Mouse (Mus musculus) hindbrain, embryonic 16.5 days (tissue): ENCODE results near the gene Cox16. TPM values are rescaled to one million over a fixed set of nuclear protein-coding genes. Genes with fewer than 3 reads are reported as not detected.
"Not testable (repeated sequence)": the region's sequence is repeated elsewhere in the genome, so short reads cannot be mapped to it uniquely, and the experiment has no call there.

Experiments used
- ATAC-seq: fragments of 200-750 bp; cut with Nextera tagmentation; 2 replicates; pipeline ENCODE4 v1.8.0; 2017; ENCODE audit warnings: moderate TSS enrichment, moderate library complexity
- H3K27ac ChIP-seq: fragments of 300-500 bp; sonication (generic); 2 replicates; pipeline ENCODE4 v1.5.1; 2014; ENCODE audit warnings: low read depth, mild to moderate bottlenecking, control low read depth, low read length, moderate library complexity
- H3K27me3 ChIP-seq: fragments of 300-500 bp; sonication (generic); replicated peaks from 2 replicates; pipeline ENCODE4 v1.6.1; 2014; ENCODE audit warnings: low read length; ENCODE audit not compliant: control insufficient read depth, insufficient read depth
- H3K36me3 ChIP-seq: fragments of 300-500 bp; sonication (generic); 2 replicates; pipeline ENCODE4 v1.6.1; 2014; ENCODE audit warnings: mild to moderate bottlenecking, low read length, moderate library complexity, mixed read lengths; ENCODE audit not compliant: control insufficient read depth, insufficient read depth
- H3K4me1 ChIP-seq: fragments of 300-500 bp; sonication (generic); 2 replicates; pipeline ENCODE4 v1.6.1; 2014; ENCODE audit warnings: low read depth, low read length; ENCODE audit not compliant: control insufficient read depth, insufficient read depth
- H3K4me2 ChIP-seq: fragments of 300-500 bp; sonication (generic); 2 replicates; pipeline ENCODE4 v1.6.1; 2014; ENCODE audit warnings: mild to moderate bottlenecking, low read length, control low read depth, moderate library complexity
- H3K4me3 ChIP-seq: fragments of 300-500 bp; sonication (generic); 2 replicates; pipeline ENCODE4 v1.5.1; 2014; ENCODE audit warnings: mild to moderate bottlenecking, low read length, control low read depth, moderate library complexity
- H3K9ac ChIP-seq: fragments of 300-500 bp; sonication (generic); 2 replicates; pipeline ENCODE4 v1.6.1; 2014; ENCODE audit warnings: low read depth, mild to moderate bottlenecking, control low read depth, low read length, moderate library complexity
- H3K9me3 ChIP-seq: fragments of 300-500 bp; sonication (generic); 2 replicates; pipeline ENCODE4 v1.6.1; 2014; ENCODE audit warnings: mild to moderate bottlenecking, low read length, moderate library complexity; ENCODE audit not compliant: control insufficient read depth
- WGBS: fragments of 180-500 bp; shearing (Covaris S2); extraction: QIAGEN DNeasy Blood & Tissue Kit; methylation state at CpG from one replicate; pipeline ENCODE4 v1.1.7; 2014; 5-methylcytosine and 5-hydroxymethylcytosine counted together
- polyA plus RNA-seq: library from polyadenylated mRNA; unstranded; fragments of >200 nt; fragmentation: Nextera tagmentation; extraction: Ambion mirVana; gene quantifications from 2 replicates; pipeline ENCODE4 v1.2.1, GENCODE M21; 2015

Gene Cox16
- polyA plus RNA-seq, 1 experiment from 2014 or later = 113 TPM

DNA sequence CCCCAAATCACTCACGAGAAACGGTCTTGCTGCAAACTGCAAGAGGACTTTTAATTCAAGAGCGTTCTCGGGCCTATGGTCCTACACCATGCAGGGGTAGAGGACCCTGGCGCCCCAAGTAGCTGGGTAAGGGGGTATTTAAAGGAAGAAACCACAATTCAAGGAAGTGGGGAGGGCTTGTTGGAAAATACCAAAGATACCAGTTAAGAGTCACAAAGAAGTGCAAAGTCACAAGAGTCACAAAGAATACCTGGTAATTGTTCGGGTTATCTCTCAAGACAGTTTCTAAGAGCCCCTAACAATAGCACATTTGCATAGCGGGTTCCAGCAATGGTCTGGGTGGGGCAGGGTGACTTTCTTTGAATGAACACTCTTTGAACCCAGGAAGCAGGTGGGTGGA, 25.9 kb downstream of the Cox16 start:
- H3K4me3 ChIP-seq, H3K9me3 ChIP-seq, H3K27ac ChIP-seq, ATAC-seq, H3K27me3 ChIP-seq, H3K4me2 ChIP-seq, H3K4me1 ChIP-seq, H3K9ac ChIP-seq, H3K36me3 ChIP-seq: not testable (repeated sequence)
- 95% methylated on average over 7 of the region's 7 CpGs for WGBS

- not testable (repeated sequence) for H3K9ac ChIP-seq, H3K36me3 ChIP-seq, H3K27ac ChIP-seq, H3K9me3 ChIP-seq, H3K4me3 ChIP-seq, H3K4me2 ChIP-seq, ATAC-seq, H3K27me3 ChIP-seq, H3K4me1 ChIP-seq
- 97% methylated on average over 9 of the region's 9 CpGs for WGBS
Observed at GRCm38 (mm10) chr12:81438985-81439384, 45.9 kb downstream of the Cox16 start.

DNA sequence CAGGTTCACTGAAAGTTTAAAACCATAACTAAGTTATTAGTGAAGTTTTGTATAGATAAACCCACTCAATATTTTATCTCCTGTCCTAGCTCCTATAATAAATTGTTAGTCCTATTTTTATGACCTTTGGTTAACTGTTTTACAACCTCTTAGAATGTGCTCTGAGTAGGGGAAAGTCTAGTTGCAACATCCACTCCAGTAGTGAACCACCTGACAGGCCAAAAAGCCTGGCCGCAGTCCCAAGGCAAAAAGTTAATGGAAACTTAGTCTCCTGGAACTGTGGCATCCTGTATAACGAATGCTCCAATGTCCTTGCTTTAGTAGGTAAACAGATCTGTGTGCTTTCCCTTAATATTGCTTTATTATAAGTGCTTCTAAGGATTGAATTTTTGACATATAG, 50.1 kb downstream of the Cox16 start:
- not testable (repeated sequence) for H3K9ac ChIP-seq, H3K27ac ChIP-seq, H3K4me1 ChIP-seq, H3K27me3 ChIP-seq, H3K9me3 ChIP-seq, H3K4me3 ChIP-seq, H3K4me2 ChIP-seq, H3K36me3 ChIP-seq, ATAC-seq
- WGBS = 98% methylated on average over 2 of the region's 2 CpGs

- Histone ChIP-seq H3K4me1 (no peaks in the 10 kb centered on the region), H3K36me3 (peaks cover 3% of the 10 kb centered on the region; the same call in 1 of the 2 replicates), H3K9ac (no peak within 1 kb of the TSS), H3K9me3 (peaks cover 20% of the 10 kb centered on the region), H3K4me3 (no peak within 1 kb of the TSS), H3K27ac (no peak within 1 kb of the TSS), H3K27me3 (no peaks in the 10 kb centered on the region), H3K4me2 (no peak within 1 kb of the TSS)
- WGBS = 97% methylated on average over 1 of the region's 1 CpGs
- ATAC-seq = no peak
Observed at GRCm38 (mm10) chr12:81421846-81422245, 63.1 kb downstream of the Cox16 start, which contains the start of gene Adam4. Gene Adam4 (minus strand): TSS chr12:81421946.

DNA sequence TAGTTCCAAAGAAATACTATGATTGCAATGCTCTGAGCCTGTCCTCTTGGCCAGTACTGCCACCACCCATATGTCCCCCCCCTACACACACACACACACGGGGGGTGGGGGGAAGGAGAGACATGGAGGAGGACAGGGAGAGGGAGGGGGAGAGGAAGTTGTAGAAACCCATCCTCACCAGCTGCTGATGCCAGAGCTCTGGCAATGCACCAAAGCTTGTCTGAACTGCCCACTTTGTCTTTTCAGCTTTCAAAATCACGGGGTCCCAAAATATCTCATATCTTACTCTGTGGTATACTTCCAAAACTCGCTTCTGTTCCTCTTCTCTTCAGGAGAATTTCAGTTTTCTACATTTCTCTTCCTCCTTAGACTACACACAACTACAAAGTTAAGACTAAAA, 71.7 kb downstream of the Cox16 start:
- H3K9ac ChIP-seq = no peak overlapping the region
- no peak for ATAC-seq
- no peaks in the 10 kb centered on the region for H3K27me3 ChIP-seq
- H3K4me3 ChIP-seq = no peak overlapping the region
- no peak overlapping the region for H3K27ac ChIP-seq
- 92% methylated on average over 3 of the region's 3 CpGs for WGBS
- no peaks in the 10 kb centered on the region for H3K4me1 ChIP-seq
- no peaks in the 10 kb centered on the region for H3K36me3 ChIP-seq
- no peaks in the 10 kb centered on the region for H3K9me3 ChIP-seq
- no peak overlapping the region for H3K4me2 ChIP-seq

- no peaks in the 10 kb centered on the region for H3K9me3 ChIP-seq
Observed at GRCm38 (mm10) chr12:81408966-81409365, 76.0 kb downstream of the Cox16 start.

DNA sequence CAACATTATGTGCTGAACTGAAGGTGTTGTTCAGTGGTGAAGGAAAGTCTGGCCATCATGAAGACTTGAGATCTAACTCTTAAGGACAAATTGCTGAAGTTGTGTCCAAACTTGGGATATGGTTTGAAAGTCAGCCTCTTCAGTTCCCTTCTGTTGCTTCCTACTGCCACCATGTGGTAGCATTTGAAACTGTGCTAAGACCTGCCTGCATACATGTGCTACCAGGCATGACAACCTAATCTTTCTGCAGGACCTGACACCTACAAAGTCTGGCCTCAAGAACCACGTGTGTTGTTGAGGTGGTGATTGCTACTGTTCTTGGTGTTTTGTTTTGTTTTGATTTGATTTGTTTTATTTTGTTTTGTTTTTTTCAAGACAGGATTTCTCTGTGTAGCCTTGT, 82.7 kb downstream of the Cox16 start:
- 19% methylated on average over 1 of the region's 1 CpGs for WGBS
- peak; percentile 56; the same call in 1 of the 2 replicates for ATAC-seq

More at GRCm38 (mm10) chr12:81408966-81409365, 76.0 kb downstream of the Cox16 start:
- no peak for ATAC-seq
- H3K27ac ChIP-seq = no peak overlapping the region
- H3K4me2 ChIP-seq = no peak overlapping the region
- H3K36me3 ChIP-seq = no peaks in the 10 kb centered on the region
- H3K9ac ChIP-seq = no peak overlapping the region
- H3K4me3 ChIP-seq = no peak overlapping the region
- H3K4me1 ChIP-seq = no peaks in the 10 kb centered on the region
- WGBS = 93% methylated on average over 3 of the region's 3 CpGs
- H3K27me3 ChIP-seq = no peaks in the 10 kb centered on the region

DNA sequence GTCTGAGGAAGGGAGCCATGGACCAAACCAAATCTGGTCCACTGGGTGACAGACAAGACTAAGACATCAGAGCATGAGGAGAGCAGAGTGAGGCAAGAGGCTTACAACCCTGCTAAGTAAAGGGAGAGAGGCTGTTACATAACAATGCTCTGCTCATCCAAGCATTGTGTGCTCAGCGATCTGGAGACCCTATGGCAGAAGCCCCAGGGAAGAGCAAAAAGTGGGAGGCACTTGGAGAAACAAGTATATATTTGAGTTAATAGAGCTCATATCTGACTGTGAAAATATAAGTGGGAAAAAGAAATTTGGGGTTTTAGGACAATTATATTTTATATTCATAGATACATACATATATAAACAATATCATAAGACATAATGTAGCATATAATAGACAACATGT, 105.6 kb downstream of the Cox16 start, which contains the start of gene Gm4787:
Gene Gm4787 (minus strand): TSS at position 101 of the 400 bp plus-strand sequence.
- not testable (repeated sequence) for H3K27me3 ChIP-seq, H3K9me3 ChIP-seq, H3K4me3 ChIP-seq, ATAC-seq, H3K4me1 ChIP-seq, H3K9ac ChIP-seq, H3K27ac ChIP-seq, H3K36me3 ChIP-seq, H3K4me2 ChIP-seq
- 59% methylated on average over 1 of the region's 1 CpGs for WGBS

More for the DNA sequence above, 82.7 kb downstream of the Cox16 start:
- Histone ChIP-seq H3K4me3 (no peak overlapping the region), H3K9ac (no peak overlapping the region), H3K9me3 (no peaks in the 10 kb centered on the region), H3K4me2 (no peak overlapping the region), H3K36me3 (no peaks in the 10 kb centered on the region), H3K4me1 (no peaks in the 10 kb centered on the region), H3K27ac (no peak overlapping the region), H3K27me3 (no peaks in the 10 kb centered on the region)

DNA sequence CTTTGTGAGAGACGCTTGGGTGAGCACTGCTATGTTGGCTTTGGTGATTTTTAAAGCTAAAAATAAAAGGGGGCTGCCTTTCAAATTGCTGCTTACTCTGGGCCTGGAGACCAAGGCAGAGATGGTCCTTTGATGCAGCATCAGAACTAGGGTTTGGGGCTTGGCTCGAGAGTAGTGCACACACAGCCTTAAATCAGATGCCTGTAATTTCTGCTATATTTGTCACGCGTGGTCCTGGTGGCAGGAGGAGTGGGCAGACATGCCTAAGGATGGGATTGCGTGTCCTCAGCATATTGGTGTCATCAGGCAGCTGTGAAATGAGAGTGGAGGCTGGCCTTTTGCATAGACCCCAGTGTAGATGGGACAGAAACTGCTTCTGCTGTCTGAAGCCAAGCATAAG, 151.1 kb downstream of the Cox16 start:
- H3K27ac ChIP-seq = peak overlapping the region; percentile 94
- H3K9me3 ChIP-seq = no peaks in the 10 kb centered on the region
- 0 out of 2 replicates have a peak, but pooled peaks cover 2% of the 10 kb centered on the region for H3K27me3 ChIP-seq
- H3K9ac ChIP-seq = peak overlapping the region; percentile 96
- ATAC-seq = no peak
- WGBS = 71% methylated on average over 5 of the region's 5 CpGs
- H3K4me1 ChIP-seq = peaks cover 15% of the 10 kb centered on the region
- H3K36me3 ChIP-seq = no peaks in the 10 kb centered on the region
- peak overlapping the region; percentile 73 for H3K4me3 ChIP-seq
- peak overlapping the region; percentile 84 for H3K4me2 ChIP-seq
